Mouse (Mus musculus) ES-Bruce4 (cell line): Measurements from ENCODE around the gene Hoxd10.

ENCODE experiments used
- CTCF ChIP-seq: IDR thresholded peaks from one replicate; pipeline ENCODE4 v1.8.1; 2011; ENCODE audit warnings: low read depth, low read length
- EP300 ChIP-seq: IDR thresholded peaks from 2 replicates; pipeline ENCODE4 v1.6.1; 2011; ENCODE audit warnings: low read depth, low read length; ENCODE audit not compliant: insufficient read depth
- POLR2A ChIP-seq: IDR thresholded peaks from one replicate; pipeline ENCODE4 v1.8.1; 2011; ENCODE audit warnings: low read length; ENCODE audit not compliant: insufficient read depth

DNA sequence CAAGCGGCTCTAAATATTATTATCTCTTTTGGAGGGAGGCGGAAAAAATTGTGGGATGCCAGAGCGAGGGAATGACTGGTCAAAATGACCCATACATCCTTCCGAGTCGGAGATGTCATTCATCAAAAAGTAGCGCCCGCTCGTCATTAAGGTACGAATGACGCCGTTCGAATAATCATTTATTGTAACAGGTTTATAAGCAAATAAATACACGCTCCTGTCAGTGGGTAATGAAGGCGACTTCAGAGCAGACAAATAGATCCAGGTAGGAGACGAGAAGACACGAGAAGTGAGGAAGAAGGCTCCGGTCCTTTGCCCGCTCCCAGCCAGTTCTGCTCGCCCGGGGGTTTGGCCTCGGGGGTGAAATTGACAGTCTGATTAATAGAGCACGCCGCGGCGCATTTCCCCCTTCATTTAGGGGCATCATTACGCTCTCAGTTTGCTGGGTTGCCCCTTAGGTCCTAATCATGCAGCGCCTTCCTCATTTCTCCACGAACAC is 32.2 kb upstream of the Hoxd10 start, which contains the start of gene Evx2:
- no peak for TF ChIP-seq EP300
- no peak for TF ChIP-seq POLR2A
- no peak for TF ChIP-seq CTCF
